Mouse (Mus musculus): ENCODE results near the gene Cdh23. TPM values are rescaled to one million over a fixed set of nuclear protein-coding genes. Genes with fewer than 3 reads are reported as not detected.

The Cdh23 gene
- polyA plus RNA-seq, 1 experiment from 2014 or later, result 0.53 TPM

GRCm38 (mm10) chr10:60263351-60263750 is 432.9 kb downstream of the Cdh23 start:
- Histone ChIP-seq H3K9me3 (no peaks in the 10 kb centered on the region), H3K27ac (no peak overlapping the region), H3K4me3 (no peak overlapping the region), H3K4me1 (peaks cover 28% of the 10 kb centered on the region), H3K27me3 (ENCODE audit: insufficient read depth, poor library complexity, severe bottlenecking) (0 out of 2 replicates have a peak, but pooled peaks cover 5% of the 10 kb centered on the region), H3K36me3 (no peaks in the 10 kb centered on the region)
- 70% methylated on average over 7 of the region's 7 CpGs for WGBS
- DNase-seq (ENCODE audit: low spot score), result no peak

DNA sequence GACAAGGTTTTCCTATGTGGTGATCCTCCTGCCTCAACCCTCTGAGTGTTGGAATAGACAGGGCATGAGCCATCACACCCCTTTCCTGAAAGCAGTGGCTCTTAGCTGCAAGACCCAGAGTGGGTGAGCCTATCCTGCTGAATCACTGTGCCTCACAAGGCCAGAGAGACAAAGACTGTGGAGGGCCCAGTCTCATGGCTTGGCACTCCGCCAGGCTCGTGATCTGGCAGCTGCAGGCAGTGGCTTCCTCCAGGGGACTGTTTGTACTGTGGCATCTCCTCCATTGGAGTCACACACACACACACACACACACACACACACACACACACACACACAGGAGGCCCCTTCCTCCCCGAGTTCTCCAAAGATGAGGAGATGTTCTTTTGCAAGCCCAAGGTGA is 433.9 kb downstream of the Cdh23 start:
- 0 out of 2 replicates have a peak, but pooled peaks cover 5% of the 10 kb centered on the region for H3K27me3 ChIP-seq (ENCODE audit: insufficient read depth, poor library complexity, severe bottlenecking)
- H3K9me3 ChIP-seq, result no peaks in the 10 kb centered on the region
- peaks cover 28% of the 10 kb centered on the region for H3K4me1 ChIP-seq
- no peak overlapping the region for H3K4me3 ChIP-seq
- H3K27ac ChIP-seq, result peak overlapping the region; percentile 79
- H3K36me3 ChIP-seq, result no peaks in the 10 kb centered on the region
- 44% methylated on average over 3 of the region's 3 CpGs for WGBS
- peak; percentile 83 for DNase-seq (ENCODE audit: low spot score)

DNA sequence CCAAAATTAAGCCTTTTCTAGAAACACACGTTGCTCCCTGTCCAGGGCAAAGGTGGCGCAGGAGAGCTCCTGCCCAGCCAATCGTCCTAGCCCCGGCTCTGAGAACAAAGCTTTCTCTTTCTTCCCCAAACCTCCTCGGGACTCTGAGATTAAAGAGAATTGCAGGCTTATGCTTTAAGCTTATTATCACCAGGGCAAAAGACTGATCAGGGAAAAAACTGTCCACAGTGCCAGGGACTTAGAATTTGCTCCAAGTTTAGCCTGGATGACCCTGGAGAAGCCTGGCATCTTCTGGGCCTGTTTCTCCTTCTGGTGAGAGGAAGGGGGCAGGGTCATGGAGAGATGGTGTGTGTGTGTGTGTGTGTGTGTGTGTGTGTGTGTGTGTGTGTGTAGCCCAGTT is 434.8 kb downstream of the Cdh23 start:
- H3K4me3 ChIP-seq, result no peak overlapping the region
- DNase-seq (ENCODE audit: low spot score), result no peak
- H3K9me3 ChIP-seq, result no peaks in the 10 kb centered on the region
- no peak overlapping the region for H3K27ac ChIP-seq
- no peaks in the 10 kb centered on the region for H3K36me3 ChIP-seq
- peaks cover 30% of the 10 kb centered on the region for H3K4me1 ChIP-seq
- H3K27me3 ChIP-seq (ENCODE audit: insufficient read depth, poor library complexity, severe bottlenecking), result 0 out of 2 replicates have a peak, but pooled peaks cover 5% of the 10 kb centered on the region
- WGBS, result 43% methylated on average over 5 of the region's 5 CpGs

DNA sequence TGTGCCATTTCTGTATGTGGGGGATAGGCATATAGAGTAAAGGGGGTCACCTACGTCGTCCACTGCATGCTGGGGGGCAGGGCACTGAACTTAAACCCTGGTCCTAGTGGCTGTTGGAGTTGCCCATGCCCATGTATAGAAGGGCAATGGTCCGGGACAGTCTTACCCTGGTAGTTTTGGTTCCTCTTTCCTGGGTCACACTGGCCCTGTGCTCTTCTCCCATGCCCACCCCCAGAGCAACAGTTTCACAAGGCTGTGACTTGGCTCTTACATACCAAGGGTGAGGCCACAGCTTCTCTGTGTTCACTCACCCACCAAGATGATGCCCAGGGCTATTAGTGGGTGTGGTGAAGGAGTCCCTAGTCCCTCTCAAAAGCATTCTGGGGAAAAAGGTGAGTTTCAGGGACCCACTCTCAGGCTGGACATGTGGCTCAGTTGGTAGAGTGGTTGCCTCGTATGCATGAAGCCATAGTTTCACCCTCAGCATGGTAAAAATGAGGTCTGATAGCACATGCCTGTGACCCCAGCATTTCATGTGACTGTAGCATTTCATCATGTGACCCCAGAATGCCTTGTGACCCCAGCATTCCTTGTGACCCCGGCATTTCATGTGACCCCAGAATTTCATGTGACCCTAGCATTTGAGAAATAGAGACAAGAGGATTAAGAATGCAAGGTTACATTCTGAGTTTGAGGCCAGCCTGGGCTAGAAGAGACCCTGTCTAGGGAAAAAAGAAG is 435.6 kb downstream of the Cdh23 start:
- Histone ChIP-seq H3K4me3 (no peak overlapping the region), H3K36me3 (no peaks in the 10 kb centered on the region), H3K27ac (peak overlapping the region; percentile 26; the same call in 1 of the 2 replicates), H3K27me3 (ENCODE audit: insufficient read depth, poor library complexity, severe bottlenecking) (0 out of 2 replicates have a peak, but pooled peaks cover 5% of the 10 kb centered on the region), H3K4me1 (peaks cover 30% of the 10 kb centered on the region), H3K9me3 (no peaks in the 10 kb centered on the region)
- 90% methylated on average over 5 of the region's 5 CpGs for WGBS
- DNase-seq (ENCODE audit: low spot score), result no peak

DNA sequence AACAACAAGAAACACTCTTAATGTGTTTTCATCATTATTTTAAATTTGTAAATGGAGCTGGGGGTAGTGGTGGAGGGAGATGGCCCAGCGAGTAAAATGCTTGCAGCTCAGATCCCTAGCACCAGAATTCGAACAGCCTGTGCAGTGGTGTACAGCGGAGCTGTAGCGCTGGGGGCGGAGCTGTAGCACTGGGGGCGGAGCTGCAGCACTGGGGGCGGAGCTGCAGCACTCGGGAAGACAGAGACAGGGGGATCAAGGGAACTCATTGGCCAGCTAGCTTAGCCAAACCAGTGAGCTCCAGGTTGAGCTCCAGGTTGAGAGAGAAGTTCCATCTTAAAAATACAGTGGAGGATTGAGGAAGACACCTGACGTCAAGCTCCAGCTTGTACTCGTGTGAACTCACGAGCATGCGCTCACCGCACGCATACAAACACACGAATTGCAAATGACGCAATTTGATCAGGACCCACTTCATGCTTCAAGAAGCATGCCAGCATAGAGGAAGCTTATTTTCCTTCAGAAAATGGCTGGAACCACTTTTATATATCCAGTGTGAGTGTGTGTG is 438.9 kb downstream of the Cdh23 start:
- H3K27ac ChIP-seq, result no peak overlapping the region
- 58% methylated on average over 16 of the region's 16 CpGs for WGBS
- DNase-seq (ENCODE audit: low spot score), result no peak
- no peaks in the 10 kb centered on the region for H3K27me3 ChIP-seq (ENCODE audit: insufficient read depth, poor library complexity, severe bottlenecking)
- H3K36me3 ChIP-seq, result no peaks in the 10 kb centered on the region
- H3K4me1 ChIP-seq, result peaks cover 24% of the 10 kb centered on the region
- no peak overlapping the region for H3K4me3 ChIP-seq
- no peaks in the 10 kb centered on the region for H3K9me3 ChIP-seq

DNA sequence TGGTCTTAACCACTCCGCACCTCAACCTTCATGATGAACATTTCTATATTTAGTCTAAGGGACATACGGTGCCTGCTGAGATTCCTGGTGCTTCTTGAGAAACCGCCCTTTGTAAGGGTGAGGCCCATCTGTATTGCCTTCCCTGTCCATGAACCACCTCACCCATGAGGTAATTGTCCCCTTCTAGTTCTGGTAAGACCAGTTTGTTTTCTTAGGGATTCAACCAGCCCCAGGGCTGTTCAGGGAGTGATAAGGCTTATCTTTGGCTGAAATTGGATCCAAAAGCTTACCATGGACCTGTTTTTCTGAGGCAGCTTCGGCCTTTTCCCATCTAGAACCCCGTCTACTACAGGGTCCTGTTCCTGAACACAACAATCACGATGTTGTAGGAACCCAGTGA is 440.2 kb downstream of the Cdh23 start:
- Histone ChIP-seq H3K27ac (no peak overlapping the region), H3K4me3 (no peak overlapping the region), H3K27me3 (ENCODE audit: insufficient read depth, poor library complexity, severe bottlenecking) (no peaks in the 10 kb centered on the region), H3K36me3 (no peaks in the 10 kb centered on the region), H3K4me1 (peaks cover 15% of the 10 kb centered on the region), H3K9me3 (no peaks in the 10 kb centered on the region)
- DNase-seq (ENCODE audit: low spot score), result no peak
- WGBS, result 45% methylated on average over 6 of the region's 6 CpGs

Other genes with a start within 250 kb of the Cdh23 start
- 5.7 and 6.3 TPM in 2 replicates for gene Slc29a3, start 56.3 kb upstream of the Cdh23 start, polyA plus RNA-seq (2016; fragmentation: Nextera tagmentation; extraction: Ambion mirVana)
- 17.9 and 18.8 TPM in 2 replicates for gene Unc5b, start 135.1 kb upstream of the Cdh23 start, polyA plus RNA-seq (2016; fragmentation: Nextera tagmentation; extraction: Ambion mirVana)